Mouse (Mus musculus) CH12.LX (cell line): Measurements from ENCODE around the gene Mgat4d.
A peak's percentile ranks its signal among the peaks of the same experiment; 100 is the strongest.

ENCODE experiments used
- BHLHE40 ChIP-seq: IDR thresholded peaks from 2 replicates; pipeline ENCODE4 v1.6.1; 2011; ENCODE audit warnings: mild to moderate bottlenecking, low read depth, low read length, improper control_type of control experiment
- CHD2 ChIP-seq: IDR thresholded peaks from 2 replicates; pipeline ENCODE4 v1.6.1; 2011; ENCODE audit warnings: low read length, improper control_type of control experiment
- CTCF ChIP-seq, 2 experiments: IDR thresholded peaks in 1 of 2; conservative IDR thresholded peaks in 1 of 2; 2 replicates each; pipeline ENCODE4 v1.5.1; 2011 to 2012; ENCODE audit warnings: low read depth in 2 of 2, low read length in 2 of 2, improper control_type of control experiment in 1 of 2, inconsistent platforms in 1 of 2, mild to moderate bottlenecking in 1 of 2, moderate library complexity in 1 of 2
- MAFK ChIP-seq: IDR thresholded peaks from 2 replicates; pipeline ENCODE4 v1.6.1; 2011; ENCODE audit warnings: low read length, improper control_type of control experiment; ENCODE audit not compliant: insufficient replicate concordance
- MAX ChIP-seq: IDR thresholded peaks from 2 replicates; pipeline ENCODE4 v1.6.1; 2011; ENCODE audit warnings: low read length, improper control_type of control experiment
- MXI1 ChIP-seq: IDR thresholded peaks from 2 replicates; pipeline ENCODE4 v1.6.1; 2011; ENCODE audit warnings: mild to moderate bottlenecking, low read depth, low read length, improper control_type of control experiment
- POLR2A ChIP-seq: IDR thresholded peaks from 2 replicates; pipeline ENCODE4 v1.6.1; 2011; ENCODE audit warnings: low read depth, mild to moderate bottlenecking, improper control_type of control experiment, low read length
- RAD21 ChIP-seq: IDR thresholded peaks from 2 replicates; pipeline ENCODE4 v1.6.1; 2011; ENCODE audit warnings: low read depth, mild to moderate bottlenecking, low read length, improper control_type of control experiment, moderate library complexity
- USF1 ChIP-seq: IDR thresholded peaks from 2 replicates; pipeline ENCODE4 v1.6.1; 2014; ENCODE audit warnings: low read depth, mild to moderate bottlenecking, inconsistent platforms, low read length, improper control_type of control experiment
- ZKSCAN1 ChIP-seq: IDR thresholded peaks from 2 replicates; pipeline ENCODE4 v1.6.1; 2012; ENCODE audit warnings: low read depth, inconsistent platforms, low read length, improper control_type of control experiment, borderline replicate concordance
- ZMIZ1 ChIP-seq: IDR thresholded peaks from 2 replicates; pipeline ENCODE4 v1.6.1; 2012; ENCODE audit warnings: low read depth, mild to moderate bottlenecking, inconsistent platforms, low read length, improper control_type of control experiment
- ZNF384 ChIP-seq: IDR thresholded peaks from 2 replicates; pipeline ENCODE4 v1.6.1; 2012; ENCODE audit warnings: low read depth, low read length, improper control_type of control experiment, inconsistent platforms

- TF ChIP-seq ZNF384, result no peak
- TF ChIP-seq MAFK, result no peak
- 0 out of 2 replicates have a peak, but pooled peaks have one; percentile 10 for TF ChIP-seq BHLHE40
- TF ChIP-seq ZKSCAN1, result no peak
- TF ChIP-seq CHD2, result no peak
- no peak for TF ChIP-seq MXI1
- no peak for TF ChIP-seq CTCF (conservative IDR thresholded peaks at IDR 0.05 in 1 of 2, IDR thresholded peaks at IDR 0.05 in 1 of 2; ENCODE audit: low read depth in 2 of 2, low read length in 2 of 2)
- TF ChIP-seq RAD21, result no peak
- TF ChIP-seq MAX, result no peak
- no peak for TF ChIP-seq POLR2A
- no peak for TF ChIP-seq USF1
- TF ChIP-seq ZMIZ1, result no peak
Measured at GRCm38 (mm10) chr8:83426104-83426759, 78.0 kb downstream of the Mgat4d start.
